Mouse (Mus musculus): Measurements from ENCODE around the gene Ube2m. TPM values are rescaled to one million over a fixed set of nuclear protein-coding genes. Genes with fewer than 3 reads are reported as not detected.
A peak's percentile ranks its signal among the peaks of the same experiment; 100 is the strongest.

The Ube2m gene
- polyA plus RNA-seq, 1 experiment: 171 TPM

DNA sequence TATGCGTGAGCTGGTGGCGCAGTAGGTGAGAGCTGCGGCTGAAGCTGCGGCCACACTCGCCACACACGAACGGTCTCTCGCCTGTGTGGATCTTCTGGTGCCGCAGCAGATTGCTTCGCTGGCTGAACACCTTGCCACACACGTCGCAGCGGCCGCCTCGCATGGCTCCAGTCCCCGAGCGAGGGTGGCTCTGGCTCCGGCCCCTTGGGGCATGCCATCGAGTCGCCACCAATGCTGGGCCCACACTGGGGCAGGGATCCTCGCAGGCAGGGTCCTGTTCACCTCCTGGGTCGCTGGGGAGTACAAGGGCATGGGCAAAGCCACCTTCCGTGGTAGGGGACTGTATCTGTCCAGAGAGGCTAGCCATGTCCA is 6.2 kb upstream of the Ube2m start:
- peak overlapping the region; percentile 24; the same call in 1 of the 2 replicates for H3K4me3 ChIP-seq (ENCODE audit: insufficient read depth, low read length)
- no peak for TF ChIP-seq CTCF (IDR thresholded peaks at IDR 0.05; ENCODE audit: low read depth, low read length)
- no peak for TF ChIP-seq POLR2A (IDR thresholded peaks at IDR 0.05; ENCODE audit: borderline replicate concordance, low read depth, low read length)
- no peak overlapping the region for H3K27ac ChIP-seq (ENCODE audit: insufficient read depth, low read depth, low read length)
- peaks cover 13% of the 10 kb centered on the region for H3K4me1 ChIP-seq (ENCODE audit: control insufficient read depth, insufficient read depth, low read length)

GRCm38 (mm10) chr7:13043445-13044253 is 5.6 kb upstream of the Ube2m start:
- Histone ChIP-seq H3K4me1 (ENCODE audit: control insufficient read depth, insufficient read depth, low read length) (peaks cover 17% of the 10 kb centered on the region), H3K27ac (ENCODE audit: insufficient read depth, low read depth, low read length) (no peak overlapping the region), H3K4me3 (ENCODE audit: insufficient read depth, low read length) (peak overlapping the region; percentile 24)
- no peak for TF ChIP-seq CTCF (IDR thresholded peaks at IDR 0.05; ENCODE audit: low read depth, low read length)
- TF ChIP-seq POLR2A (IDR thresholded peaks at IDR 0.05; ENCODE audit: borderline replicate concordance, low read depth, low read length): no peak

- Histone ChIP-seq H3K4me3 (ENCODE audit: insufficient read depth, low read length) (no peak overlapping the region), H3K27ac (ENCODE audit: insufficient read depth, low read depth, low read length) (no peak overlapping the region), H3K4me1 (ENCODE audit: control insufficient read depth, insufficient read depth, low read length) (peaks cover 17% of the 10 kb centered on the region)
- TF ChIP-seq POLR2A (IDR thresholded peaks at IDR 0.05; ENCODE audit: borderline replicate concordance, low read depth, low read length) (no peak), CTCF (IDR thresholded peaks at IDR 0.05; ENCODE audit: low read depth, low read length) (no peak)
Observed at GRCm38 (mm10) chr7:13043120-13043444, 5.0 kb upstream of the Ube2m start.

DNA sequence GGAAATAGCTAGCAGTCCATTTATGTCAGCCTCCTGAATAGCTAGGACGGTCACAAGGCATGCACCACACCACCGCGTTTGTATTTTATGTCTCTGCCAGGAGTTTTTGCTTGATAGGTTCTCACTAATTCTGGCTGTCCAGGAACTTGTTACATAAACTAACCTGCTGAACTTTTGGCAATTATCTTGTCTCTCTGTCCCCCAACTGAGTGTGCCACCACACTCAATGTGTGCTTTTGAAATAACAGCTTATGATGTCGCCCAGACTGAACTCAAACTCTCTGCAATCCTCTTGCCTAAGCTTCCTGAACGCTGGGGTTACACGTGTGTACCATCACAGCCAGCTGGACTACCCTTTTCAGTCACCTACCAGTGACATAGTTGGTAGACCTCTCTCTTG is 4.4 kb upstream of the Ube2m start:
- TF ChIP-seq POLR2A (IDR thresholded peaks at IDR 0.05; ENCODE audit: borderline replicate concordance, low read depth, low read length): no peak
- no peak for TF ChIP-seq CTCF (IDR thresholded peaks at IDR 0.05; ENCODE audit: low read depth, low read length)
- Histone ChIP-seq H3K27ac (ENCODE audit: insufficient read depth, low read depth, low read length) (no peak overlapping the region), H3K4me1 (ENCODE audit: control insufficient read depth, insufficient read depth, low read length) (peaks cover 17% of the 10 kb centered on the region), H3K4me3 (ENCODE audit: insufficient read depth, low read length) (no peak overlapping the region)

DNA sequence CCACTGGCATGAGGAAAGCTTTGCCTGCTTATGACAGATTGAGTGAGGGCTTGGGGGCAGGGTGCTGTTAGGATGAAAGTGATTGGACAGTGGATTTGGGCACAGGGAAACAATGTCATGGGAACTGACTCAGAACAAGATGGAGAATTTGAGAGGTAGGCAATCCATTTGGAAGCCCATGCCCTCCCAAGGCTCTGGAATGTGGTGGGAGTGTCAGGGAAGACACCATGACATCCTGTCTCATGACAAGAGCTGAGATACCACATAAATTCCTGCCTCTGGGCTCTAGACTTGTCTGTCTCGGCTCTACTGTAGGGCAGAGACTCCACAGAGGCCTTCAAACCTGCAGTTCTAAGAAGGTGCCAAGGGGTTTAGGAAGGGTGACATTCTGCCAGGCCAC is 3.2 kb upstream of the Ube2m start:
- TF ChIP-seq CTCF (IDR thresholded peaks at IDR 0.05; ENCODE audit: low read depth, low read length): no peak
- no peak for TF ChIP-seq POLR2A (IDR thresholded peaks at IDR 0.05; ENCODE audit: borderline replicate concordance, low read depth, low read length)
- H3K27ac ChIP-seq (ENCODE audit: insufficient read depth, low read depth, low read length): no peak overlapping the region
- no peak overlapping the region for H3K4me3 ChIP-seq (ENCODE audit: insufficient read depth, low read length)
- H3K4me1 ChIP-seq (ENCODE audit: control insufficient read depth, insufficient read depth, low read length): peaks cover 19% of the 10 kb centered on the region

DNA sequence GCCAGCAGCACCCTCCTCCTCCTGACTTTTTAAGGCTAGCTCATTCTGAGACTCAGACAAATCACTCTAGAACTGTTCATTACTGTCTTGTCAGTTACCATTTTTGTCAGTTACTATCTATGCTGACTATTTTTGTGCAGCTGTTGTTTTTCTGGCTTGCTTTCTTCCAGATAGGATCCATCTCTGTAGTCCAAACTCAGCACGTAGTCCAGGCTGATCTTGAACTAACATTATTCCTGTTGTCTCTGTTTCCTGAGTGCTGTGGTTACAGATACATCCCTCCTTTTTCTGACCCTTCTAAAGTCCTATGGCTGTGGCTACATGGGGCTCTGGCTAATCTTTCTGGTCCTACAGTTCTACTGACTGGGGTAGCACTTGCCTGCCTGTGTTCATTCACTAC is 1.1 kb upstream of the Ube2m start:
- peak overlapping the region; percentile 95 for H3K4me3 ChIP-seq (ENCODE audit: insufficient read depth, low read length)
- H3K27ac ChIP-seq (ENCODE audit: insufficient read depth, low read depth, low read length): peak overlapping the region; percentile 97
- H3K4me1 ChIP-seq (ENCODE audit: control insufficient read depth, insufficient read depth, low read length): peaks cover 22% of the 10 kb centered on the region
- TF ChIP-seq POLR2A (IDR thresholded peaks at IDR 0.05; ENCODE audit: borderline replicate concordance, low read depth, low read length) (no peak), CTCF (IDR thresholded peaks at IDR 0.05; ENCODE audit: low read depth, low read length) (no peak)

- Histone ChIP-seq H3K4me3 (ENCODE audit: insufficient read depth, low read length) (peak overlapping the region; percentile 95), H3K4me1 (ENCODE audit: control insufficient read depth, insufficient read depth, low read length) (peaks cover 22% of the 10 kb centered on the region), H3K27ac (ENCODE audit: insufficient read depth, low read depth, low read length) (peak overlapping the region; percentile 97)
- TF ChIP-seq POLR2A (IDR thresholded peaks at IDR 0.05; ENCODE audit: borderline replicate concordance, low read depth, low read length) (0 out of 2 replicates have a peak, but pooled peaks have one; percentile 27), CTCF (IDR thresholded peaks at IDR 0.05; ENCODE audit: low read depth, low read length) (no peak)
Observed at GRCm38 (mm10) chr7:13038621-13039169, 620 bp upstream of the Ube2m start.

DNA sequence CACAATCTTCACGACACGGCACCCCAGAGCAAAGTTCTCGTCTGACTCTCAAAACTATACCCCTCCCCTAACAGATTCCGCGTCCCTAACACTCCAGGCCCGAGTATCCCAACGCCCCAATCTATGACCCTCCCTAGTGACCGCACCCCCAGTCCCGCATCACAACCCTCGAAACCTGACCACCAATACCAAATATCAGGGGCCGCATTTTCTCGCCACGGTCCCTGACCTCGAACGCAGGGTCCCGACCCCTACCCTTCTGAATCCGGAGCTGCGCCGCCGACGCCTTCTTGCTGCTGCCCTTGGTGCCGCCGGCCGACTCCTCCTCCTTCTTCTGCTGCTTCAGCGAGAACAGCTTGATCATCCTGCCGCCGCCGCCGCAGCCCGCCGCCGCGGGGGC is 709 bp downstream of the Ube2m start:
- TF ChIP-seq POLR2A (IDR thresholded peaks at IDR 0.05; ENCODE audit: borderline replicate concordance, low read depth, low read length): no peak
- TF ChIP-seq CTCF (IDR thresholded peaks at IDR 0.05; ENCODE audit: low read depth, low read length): no peak
- Histone ChIP-seq H3K4me3 (ENCODE audit: insufficient read depth, low read length) (peak overlapping the region; percentile 95), H3K27ac (ENCODE audit: insufficient read depth, low read depth, low read length) (peak overlapping the region; percentile 97), H3K4me1 (ENCODE audit: control insufficient read depth, insufficient read depth, low read length) (peaks cover 26% of the 10 kb centered on the region)

- peak overlapping the region; percentile 95 for H3K4me3 ChIP-seq (ENCODE audit: insufficient read depth, low read length)
- H3K27ac ChIP-seq (ENCODE audit: insufficient read depth, low read depth, low read length): peak overlapping the region; percentile 97
- TF ChIP-seq CTCF (IDR thresholded peaks at IDR 0.05; ENCODE audit: low read depth, low read length) (no peak), POLR2A (IDR thresholded peaks at IDR 0.05; ENCODE audit: borderline replicate concordance, low read depth, low read length) (no peak)
- peaks cover 26% of the 10 kb centered on the region for H3K4me1 ChIP-seq (ENCODE audit: control insufficient read depth, insufficient read depth, low read length)
Observed at GRCm38 (mm10) chr7:13036806-13037205, 1.3 kb downstream of the Ube2m start.

DNA sequence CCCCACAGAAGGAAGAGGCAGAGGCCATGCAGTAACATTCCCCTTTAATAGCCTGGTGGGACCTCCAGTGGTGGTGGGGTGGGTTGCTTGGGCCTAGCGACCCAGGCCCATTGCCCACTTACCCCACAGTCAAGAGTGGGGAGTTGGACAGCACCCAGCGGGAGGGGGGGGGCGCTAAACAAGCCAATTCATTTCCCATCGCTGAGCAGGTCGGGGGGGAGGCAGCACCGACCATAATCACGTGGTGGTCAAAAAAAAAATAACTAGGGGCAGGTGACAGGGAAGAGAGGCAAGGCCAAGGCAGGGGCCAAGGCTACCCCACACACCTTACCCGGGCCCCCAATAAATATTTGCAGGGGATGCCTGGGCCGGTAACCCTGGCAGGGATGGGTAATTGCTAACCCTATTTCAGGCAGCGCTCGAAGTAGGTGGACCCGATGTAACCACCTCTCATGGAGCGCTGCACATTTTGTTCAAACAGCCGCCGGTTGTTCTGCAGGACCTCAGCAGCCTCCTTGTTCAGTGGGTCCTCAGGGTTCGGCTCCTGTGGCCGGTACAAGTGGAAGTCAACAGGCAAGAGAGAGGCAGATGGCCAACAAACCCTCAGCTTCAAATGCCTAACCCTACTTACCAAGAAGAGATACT is 2.7 kb downstream of the Ube2m start:
- H3K4me1 ChIP-seq (ENCODE audit: control insufficient read depth, insufficient read depth, low read length): peaks cover 23% of the 10 kb centered on the region
- TF ChIP-seq POLR2A (IDR thresholded peaks at IDR 0.05; ENCODE audit: borderline replicate concordance, low read depth, low read length): no peak
- TF ChIP-seq CTCF (IDR thresholded peaks at IDR 0.05; ENCODE audit: low read depth, low read length): no peak
- no peak overlapping the region for H3K27ac ChIP-seq (ENCODE audit: insufficient read depth, low read depth, low read length)
- peak overlapping the region; percentile 44 for H3K4me3 ChIP-seq (ENCODE audit: insufficient read depth, low read length)

Measured in bone marrow macrophage, adult 2 months (primary cell).